In the genomic region with DNA sequence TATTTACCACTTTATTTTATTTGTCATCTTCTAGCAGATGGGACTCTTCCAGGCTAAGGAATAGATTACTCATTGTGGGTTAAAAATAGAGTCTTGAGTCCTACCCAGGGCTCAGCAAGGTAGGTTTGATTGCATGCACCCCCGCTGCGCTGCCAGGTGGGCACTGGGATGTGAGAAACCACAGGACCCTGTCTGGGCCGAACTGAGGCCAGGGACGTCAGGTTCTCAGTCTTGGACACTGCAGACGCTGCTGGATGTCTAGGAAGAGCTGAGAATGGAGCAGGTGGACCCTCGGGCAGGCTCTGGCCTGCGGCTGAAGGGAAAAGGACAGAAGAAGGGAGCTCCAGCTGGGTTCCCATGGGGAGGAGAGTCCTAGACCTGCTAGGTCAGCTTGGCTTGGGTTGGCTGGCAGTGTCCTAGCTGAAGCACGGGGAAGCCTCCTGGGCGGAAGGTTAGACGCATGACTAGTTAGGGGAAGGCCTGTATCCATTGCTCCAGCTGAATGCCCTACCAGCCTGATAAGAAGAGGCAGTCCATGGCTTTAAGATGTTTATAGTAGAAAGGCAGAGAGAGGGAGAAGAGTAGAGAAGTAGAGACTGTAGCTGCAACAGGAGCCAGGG, we compare ENCODE assay signal across 13 mouse cellular contexts.
DNase-seq lines count a peak whose midpoint lies in the region; ATAC-seq and TF ChIP-seq lines count a peak whose summit lies in the region.
"Had no signal": no experiment of that assay in that cellular context is flagged by ENCODE, and none has a peak within 500 bp of the region (broad histone marks: within the 10 kb centered on the region; RNA-seq: fewer than 3 reads in every experiment).

No protein-coding gene starts in this region.

- H3K9me3 ChIP-seq in heart, embryonic 16.5 days (replicated peaks; ENCODE audit: control insufficient read depth, low read length): no peaks in the 10 kb centered on the region
- no peaks in the 10 kb centered on the region for H3K9me3 ChIP-seq in kidney, embryonic 15.5 days (replicated peaks)
- H3K9me3 ChIP-seq: embryonic facial prominence, embryonic 13.5 days; limb, embryonic 15.5 days; megakaryocyte, embryonic 14.5 days had no signal

- no peaks in the 10 kb centered on the region for H3K27me3 ChIP-seq in heart, embryonic 16.5 days (ENCODE audit: control insufficient read depth, insufficient read depth, low read length)
- no peaks in the 10 kb centered on the region for H3K27me3 ChIP-seq in cerebellum, adult 2 months (ENCODE audit: control insufficient read depth, insufficient read depth, low read length)
- H3K27me3 ChIP-seq in kidney, embryonic 15.5 days: no peaks in the 10 kb centered on the region
- H3K27me3 ChIP-seq in thymus, adult 2 months (ENCODE audit: control insufficient read depth, insufficient read depth, low read length): no peaks in the 10 kb centered on the region
- H3K27me3 ChIP-seq: embryonic facial prominence, embryonic 13.5 days; limb, embryonic 15.5 days; megakaryocyte, embryonic 14.5 days had no signal

- H3K9ac ChIP-seq in heart, embryonic 16.5 days (ENCODE audit: low read length): no peak overlapping the region
- no peak overlapping the region for H3K9ac ChIP-seq in kidney, embryonic 15.5 days
- H3K9ac ChIP-seq: embryonic facial prominence, embryonic 13.5 days; limb, embryonic 15.5 days; liver, postnatal 0 days had no signal

- DNase-seq in heart, postnatal 14 days: no peak
- peak; percentile 85 for DNase-seq in brain, adult 2 months (ENCODE audit: low read depth, low spot score)
- peak; percentile 80 to 88 for DNase-seq in cerebellum, adult 2 months
- DNase-seq in right cerebral cortex, postnatal 36 days (ENCODE audit: low spot score in 2 of 2): no peak
- no peak for DNase-seq in thymus, adult 2 months
- DNase-seq: heart, adult 2 months; liver, postnatal 0 days; lung, postnatal 14 days had no signal

- no peak for ATAC-seq in heart, embryonic 16.5 days (replicated peaks; ENCODE audit: extremely low read depth, insufficient read depth, low FRiP score)
- peak; percentile 66; the same call in 1 of the 2 replicates for ATAC-seq in kidney, embryonic 15.5 days (replicated peaks; ENCODE audit: low FRiP score)
- ATAC-seq: liver, postnatal 0 days had no signal

- TF ChIP-seq CTCF in cerebellum, adult 2 months (IDR thresholded peaks at IDR 0.05; ENCODE audit: borderline replicate concordance, insufficient read depth, low read depth, low read length): no peak
- TF ChIP-seq CTCF in thymus, adult 2 months (IDR thresholded peaks at IDR 0.05; ENCODE audit: borderline replicate concordance, control insufficient read depth, extremely low read depth, insufficient read depth, low read length, poor library complexity): no peak

- H3K4me1 ChIP-seq in heart, embryonic 16.5 days (ENCODE audit: control insufficient read depth, insufficient read depth, low read length): peaks cover 35% of the 10 kb centered on the region
- peaks cover 13% of the 10 kb centered on the region for H3K4me1 ChIP-seq in cerebellum, adult 2 months (ENCODE audit: control insufficient read depth, insufficient read depth, low read length)
- H3K4me1 ChIP-seq in kidney, embryonic 15.5 days: peaks cover 16% of the 10 kb centered on the region
- no peaks in the 10 kb centered on the region for H3K4me1 ChIP-seq in thymus, adult 2 months (replicated peaks; ENCODE audit: control insufficient read depth, insufficient read depth, low read length)

- intact Hi-C loops in heart, postnatal 14 days (cut with DNase I): no loop called here

- H3K36me3 ChIP-seq in heart, embryonic 16.5 days (ENCODE audit: control insufficient read depth, insufficient read depth): no peaks in the 10 kb centered on the region; the same call in 1 of the 2 replicates
- H3K36me3 ChIP-seq in kidney, embryonic 15.5 days: no peaks in the 10 kb centered on the region
- H3K36me3 ChIP-seq in thymus, adult 2 months (ENCODE audit: control insufficient read depth, insufficient read depth, low read length): no peaks in the 10 kb centered on the region
- H3K36me3 ChIP-seq: embryonic facial prominence, embryonic 13.5 days; limb, embryonic 15.5 days had no signal

- TF ChIP-seq POLR2A in cerebellum, adult 2 months (IDR thresholded peaks at IDR 0.05; ENCODE audit: borderline replicate concordance, insufficient read depth, low read length): no peak
- TF ChIP-seq POLR2A in thymus, adult 2 months (IDR thresholded peaks at IDR 0.05; ENCODE audit: control insufficient read depth, extremely low read depth, insufficient read depth, low read length, poor library complexity): no peak

- H3K4me3 ChIP-seq in heart, embryonic 16.5 days (ENCODE audit: low read length): no peak overlapping the region
- H3K4me3 ChIP-seq in cerebellum, adult 2 months (replicated peaks; ENCODE audit: insufficient read depth, low read depth, low read length): no peak overlapping the region
- no peak overlapping the region for H3K4me3 ChIP-seq in kidney, embryonic 15.5 days (replicated peaks)
- H3K4me3 ChIP-seq in thymus, adult 2 months (ENCODE audit: control insufficient read depth, insufficient read depth, low read length): no peak overlapping the region
- H3K4me3 ChIP-seq: embryonic facial prominence, embryonic 13.5 days; heart, adult 2 months; limb, embryonic 15.5 days; megakaryocyte, embryonic 14.5 days had no signal

- H3K4me2 ChIP-seq in heart, embryonic 16.5 days (ENCODE audit: low read depth, low read length): no peak overlapping the region
- no peak overlapping the region for H3K4me2 ChIP-seq in kidney, embryonic 15.5 days
- H3K4me2 ChIP-seq: embryonic facial prominence, embryonic 13.5 days; limb, embryonic 15.5 days had no signal

- H3K27ac ChIP-seq in heart, embryonic 16.5 days (ENCODE audit: low read length): peak overlapping the region; percentile 6; the same call in 1 of the 2 replicates
- peak overlapping the region; percentile 41; the same call in 1 of the 2 replicates for H3K27ac ChIP-seq in cerebellum, adult 2 months (ENCODE audit: insufficient read depth, low read length)
- 0 out of 2 replicates have a peak overlapping the region, but pooled peaks have one; percentile 10 for H3K27ac ChIP-seq in kidney, embryonic 15.5 days
- no peak overlapping the region for H3K27ac ChIP-seq in thymus, adult 2 months (ENCODE audit: control insufficient read depth, insufficient read depth, low read length)
- H3K27ac ChIP-seq: embryonic facial prominence, embryonic 13.5 days; heart, adult 2 months; limb, embryonic 15.5 days had no signal

- WGBS in heart, embryonic 16.5 days: 84% methylated on average over 10 of the region's 10 CpGs
- 13% methylated on average over 10 of the region's 10 CpGs for WGBS in cerebellum, adult 2 months
- 87% methylated on average over 10 of the region's 10 CpGs for WGBS in kidney, embryonic 15.5 days
- WGBS in thymus, adult 2 months: 95% methylated on average over 10 of the region's 10 CpGs

Comparison
In these comparisons a context has a peak if more than half of its experiments do, and no peak if none do; other contexts are left out.
1. DNase-seq: peak in brain, adult 2 months (single experiment) and cerebellum, adult 2 months (2 of 2); none in heart, postnatal 14 days (0 of 2), right cerebral cortex, postnatal 36 days (0 of 2) and thymus, adult 2 months (single experiment).